Mouse (Mus musculus) neural tube, embryonic 15.5 days (tissue): ENCODE data around the gene Tlnrd1. TPM values are rescaled to one million over a fixed set of nuclear protein-coding genes. Genes with fewer than 3 reads are reported as not detected.

Experiments
- polyA plus RNA-seq: library from polyadenylated mRNA; unstranded; fragments of >200 nt; fragmentation: Nextera tagmentation; extraction: Ambion mirVana; gene quantifications from 2 replicates; pipeline ENCODE4 v1.2.1, GENCODE M21; 2015

Gene Tlnrd1
- polyA plus RNA-seq, 1 experiment from 2014 or later, result 10.9 TPM

Other genes starting within 250 kb of the Tlnrd1 start
- 1.4 and 8.5 TPM in 2 replicates for gene Il16, start 138.6 kb downstream of the Tlnrd1 start, polyA plus RNA-seq
- gene Cfap161, start 89.4 kb downstream of the Tlnrd1 start, polyA plus RNA-seq, result 0.67 and 1.6 TPM in 2 replicates
- gene Mesd, start 161 bp upstream of the Tlnrd1 start, polyA plus RNA-seq, result 61.6 and 75.5 TPM in 2 replicates
- gene Cemip, start 202.2 kb upstream of the Tlnrd1 start, polyA plus RNA-seq, result 0.83 and 1.0 TPM in 2 replicates